Mouse (Mus musculus): ENCODE results near the gene Olfr549. TPM values are rescaled to one million over a fixed set of nuclear protein-coding genes. Genes with fewer than 3 reads are reported as not detected.

The Olfr549 gene
- total RNA-seq (2021) = not detected

GRCm38 (mm10) chr7:102549570-102549969 lies at the start of gene Olfr549:
Gene Olfr549, plus strand, starts transcription at chr7:102549870.
- DNase-seq = no peak
- intact Hi-C loops (cut with DNase I) = no loop called here

DNA sequence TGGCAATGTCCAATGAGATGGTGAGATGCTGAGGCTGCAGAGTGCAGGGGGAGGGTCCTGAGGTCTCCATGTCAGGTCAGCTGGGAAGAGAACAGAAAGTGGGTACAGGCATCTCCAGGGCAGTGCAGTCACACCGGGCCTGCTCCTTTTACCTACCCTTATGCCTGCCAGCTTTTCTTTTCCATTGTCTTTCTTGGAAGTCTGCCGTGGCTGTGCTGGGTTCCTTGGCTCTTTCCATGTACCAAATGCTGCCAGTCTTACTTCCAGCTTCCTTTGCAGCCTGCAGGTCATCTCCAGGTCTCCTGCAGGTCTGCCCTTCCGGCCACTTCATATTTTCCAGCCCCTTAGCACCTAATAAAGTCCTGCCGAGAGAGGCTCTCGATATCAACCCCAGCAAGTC lies 47.7 kb upstream of the Olfr549 start:
- intact Hi-C loops (cut with DNase I) = no loop called here

DNA sequence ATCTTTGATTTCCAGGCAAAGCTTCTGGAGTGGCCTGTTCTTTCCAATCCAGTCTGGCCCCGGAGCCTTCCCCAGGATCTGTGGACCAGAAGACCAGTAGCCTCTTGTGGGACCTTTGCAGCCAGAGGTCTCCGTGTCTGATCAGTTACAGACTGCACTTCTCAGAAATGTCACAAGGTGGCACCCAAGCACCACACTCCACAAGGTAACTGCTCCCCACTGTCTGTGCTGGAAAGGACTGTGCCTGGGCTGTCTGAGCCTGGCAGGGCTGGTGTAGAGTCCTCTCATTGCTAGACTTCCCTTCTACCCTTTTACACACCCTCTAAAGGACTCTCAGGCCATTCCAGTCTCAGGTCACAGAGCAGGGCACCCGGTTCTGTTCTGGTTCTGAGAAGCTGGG lies 42.8 kb upstream of the Olfr549 start:
- DNase-seq = peak; percentile 67 to 79
- intact Hi-C loops (cut with DNase I) = loop anchor here (2.0 kb wide), 1 partner anchor 1436 kb away; no protein-coding TSS in a partner anchor

More for the DNA sequence above, 47.7 kb upstream of the Olfr549 start:
- no peak for DNase-seq

DNA sequence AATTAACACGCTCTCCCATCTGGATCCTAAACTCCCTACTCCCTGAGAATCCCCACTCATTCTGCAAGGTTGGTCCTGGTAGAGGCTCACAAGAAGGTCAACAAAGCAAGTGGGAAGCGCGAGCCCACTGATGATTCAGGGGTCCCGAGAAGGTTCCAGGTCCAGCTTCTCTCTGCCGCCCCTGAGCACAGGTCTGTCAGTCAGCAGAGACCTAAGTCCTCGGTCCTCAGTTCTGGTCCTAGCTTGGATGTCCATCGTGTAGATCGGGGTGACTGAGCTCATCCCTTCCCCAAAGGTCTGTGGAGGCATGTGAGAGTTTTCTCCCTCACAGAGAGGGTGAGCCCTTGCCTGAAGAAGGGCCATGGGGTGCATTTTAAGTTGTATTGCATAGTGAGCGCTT lies 41.6 kb upstream of the Olfr549 start:
- no peak for DNase-seq
- intact Hi-C loops (cut with DNase I) = loop anchor here (1.0 kb wide), 1 partner anchor 128 kb away; no protein-coding TSS in a partner anchor

- no peak for DNase-seq
- intact Hi-C loops (cut with DNase I) = loop anchor here (1.0 kb wide), 1 partner anchor 128 kb away; no protein-coding TSS in a partner anchor
These were observed 41.0 kb upstream of the Olfr549 start for GRCm38 (mm10) chr7:102508666-102509065.

GRCm38 (mm10) chr7:102509726-102510125 lies 39.9 kb upstream of the Olfr549 start:
- DNase-seq = no peak
- intact Hi-C loops (cut with DNase I) = loop anchor here (5.0 kb wide), 1 partner anchor 1298 kb away; no protein-coding TSS in a partner anchor

DNA sequence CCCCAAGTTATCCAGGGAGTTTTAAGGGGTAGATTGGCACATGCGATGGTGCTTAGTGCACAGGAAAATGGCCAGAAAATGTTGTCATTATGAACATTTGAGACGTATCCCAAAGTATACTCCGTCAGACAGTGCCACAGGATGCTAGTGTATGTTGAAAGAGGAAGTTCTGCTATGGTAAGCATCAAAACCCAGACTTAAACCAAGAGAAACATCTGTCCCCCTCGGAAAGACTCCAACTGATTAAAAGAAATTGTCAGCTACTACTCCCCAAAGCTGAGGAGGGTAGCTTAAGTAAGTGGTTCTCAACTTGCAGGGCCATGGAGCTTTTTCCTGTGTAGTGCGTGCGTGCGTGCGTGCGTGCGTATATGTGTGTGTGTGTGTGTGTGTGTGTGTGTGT lies 37.7 kb upstream of the Olfr549 start:
- no peak for DNase-seq
- intact Hi-C loops (cut with DNase I) = loop anchor here (2.0 to 5.0 kb wide), 2 partner anchors 241 to 1295 kb away; no protein-coding TSS in a partner anchor

- intact Hi-C loops (cut with DNase I) = loop anchor here (1.0 to 5.0 kb wide), 4 partner anchors 123 to 1294 kb away; no protein-coding TSS in a partner anchor
- peak; percentile 89 to 94 for DNase-seq
These were observed 36.7 kb upstream of the Olfr549 start for GRCm38 (mm10) chr7:102512814-102513435.

- DNase-seq = no peak
- intact Hi-C loops (cut with DNase I) = loop anchor here (5.0 kb wide), 1 partner anchor 1293 kb away; no protein-coding TSS in a partner anchor
These were observed 35.5 kb upstream of the Olfr549 start for GRCm38 (mm10) chr7:102514144-102514543.

GRCm38 (mm10) chr7:102516261-102517050 lies 33.2 kb upstream of the Olfr549 start:
- peak in 1 of 2 experiments; percentile 10 for DNase-seq

GRCm38 (mm10) chr7:102517051-102517335 lies 32.7 kb upstream of the Olfr549 start:
- intact Hi-C loops (cut with DNase I) = no loop called here
- DNase-seq = no peak

More at GRCm38 (mm10) chr7:102516261-102517050, 33.2 kb upstream of the Olfr549 start:
- intact Hi-C loops (cut with DNase I) = no loop called here

DNA sequence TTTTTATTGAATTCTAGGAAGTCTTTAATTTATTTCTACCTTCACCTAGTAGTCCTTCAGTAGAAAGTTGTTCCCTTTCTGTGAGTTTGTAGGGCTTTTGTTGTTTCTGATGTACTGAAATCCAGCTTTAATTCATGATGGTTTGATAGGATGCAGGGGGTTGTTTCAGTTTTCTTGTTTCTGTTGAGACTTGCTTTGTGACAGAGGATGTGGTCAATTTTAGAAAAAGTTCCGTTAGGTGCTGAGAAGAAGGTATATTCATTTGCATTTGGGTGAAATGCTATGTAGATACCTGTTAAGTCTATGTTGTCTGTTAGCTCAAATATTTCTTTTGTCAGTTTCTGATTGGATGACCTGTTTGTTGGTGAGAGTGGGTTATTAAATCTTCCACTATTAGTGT lies 20.6 kb upstream of the Olfr549 start:
- intact Hi-C loops (cut with DNase I) = no loop called here
- no peak for DNase-seq

GRCm38 (mm10) chr7:102534449-102534848 lies 15.2 kb upstream of the Olfr549 start, which contains the start of gene Olfr547:
Gene Olfr547, plus strand, starts transcription at chr7:102534749.
- intact Hi-C loops (cut with DNase I) = no loop called here
- DNase-seq = no peak

- no peak for DNase-seq
- intact Hi-C loops (cut with DNase I) = no loop called here
These were observed 9.1 kb upstream of the Olfr549 start, which contains the start of gene Olfr548-ps1 for GRCm38 (mm10) chr7:102540596-102540995. Gene Olfr548-ps1, plus strand, starts transcription at chr7:102540896.

- intact Hi-C loops (cut with DNase I) = no loop called here
- DNase-seq = no peak
These were observed 8.4 kb upstream of the Olfr549 start for GRCm38 (mm10) chr7:102541251-102541650.

GRCm38 (mm10) chr7:102553279-102553678 lies 3.6 kb downstream of the Olfr549 start:
- intact Hi-C loops (cut with DNase I) = no loop called here
- DNase-seq = no peak

- intact Hi-C loops (cut with DNase I) = loop anchor here (5.0 to 10.0 kb wide), 2 partner anchors 117 to 300 kb away; partner anchors contain the start of gene Stim1
These were observed 15.6 kb downstream of the Olfr549 start, which contains the start of gene Trim21 for GRCm38 (mm10) chr7:102564999-102565997. Gene Trim21, minus strand, starts transcription at chr7:102565486.

GRCm38 (mm10) chr7:102566219-102566618 lies 16.5 kb downstream of the Olfr549 start:
- intact Hi-C loops (cut with DNase I) = loop anchor here (5.0 to 10.0 kb wide), 2 partner anchors 116 to 301 kb away; partner anchors contain the start of gene Stim1
- no peak for DNase-seq

More at GRCm38 (mm10) chr7:102564999-102565997, 15.6 kb downstream of the Olfr549 start, which contains the start of gene Trim21:
- DNase-seq = peak; percentile 84 to 87

GRCm38 (mm10) chr7:102571142-102571541 lies 21.5 kb downstream of the Olfr549 start, which contains the start of gene Olfr550:
Gene Olfr550, plus strand, starts transcription at chr7:102571442.
- intact Hi-C loops (cut with DNase I) = no loop called here
- no peak for DNase-seq
